Mouse (Mus musculus) left cerebral cortex, adult 18-20 months (tissue): ENCODE measurements at regions not wholly inside any gene's neighbourhood (a gene's known extent, or its start where the extent isn't known, plus 50 kb on each side); places are given as distances from the start of the nearest gene placed in this dataset.
A peak's percentile ranks its signal among the peaks of the same experiment; 100 is the strongest.
"Not testable (repeated sequence)": the region's sequence is repeated elsewhere in the genome, so short reads cannot be mapped to it uniquely, and the experiment has no call there.

Experiments used
- DNase-seq, 2 experiments: peaks; one replicate each; pipeline ENCODE4 v3.0.0; 2021 to 2022; ENCODE audit warnings: low spot score in 2 of 2, mixed read lengths in 1 of 2

GRCm38 (mm10) chr12:74825664-74826063, 351.5 kb downstream of the Kcnh5 start:
- no peak for DNase-seq

- DNase-seq: peak; percentile 38 to 60
Measured at GRCm38 (mm10) chr12:74824735-74825494, 352.2 kb downstream of the Kcnh5 start.

- not testable (repeated sequence) for DNase-seq
Measured at GRCm38 (mm10) chr12:74816181-74816580, 361.0 kb downstream of the Kcnh5 start.

GRCm38 (mm10) chr12:74808571-74808970, 368.6 kb downstream of the Kcnh5 start:
- DNase-seq: not testable (repeated sequence)

GRCm38 (mm10) chr12:74807926-74808325, 369.2 kb downstream of the Kcnh5 start:
- DNase-seq: not testable (repeated sequence)

GRCm38 (mm10) chr12:74803740-74804512, 373.2 kb downstream of the Kcnh5 start:
- DNase-seq: no peak

GRCm38 (mm10) chr12:74792036-74792435, 385.1 kb downstream of the Kcnh5 start:
- DNase-seq: peak; percentile 12 to 56

GRCm38 (mm10) chr12:74762284-74762683, 414.8 kb downstream of the Kcnh5 start:
- DNase-seq: no peak

GRCm38 (mm10) chr12:74745051-74745450, 428.9 kb upstream of the Gm11042 start:
- DNase-seq: peak; percentile 4 to 24

GRCm38 (mm10) chr12:74728866-74729265, 412.7 kb upstream of the Gm11042 start:
- no peak for DNase-seq

GRCm38 (mm10) chr12:74679149-74679548, 363.0 kb upstream of the Gm11042 start:
- DNase-seq: no peak

GRCm38 (mm10) chr12:74677835-74678234, 361.6 kb upstream of the Gm11042 start:
- DNase-seq: no peak

- no peak for DNase-seq
Measured at GRCm38 (mm10) chr12:74658406-74658805, 342.2 kb upstream of the Gm11042 start.

GRCm38 (mm10) chr12:74657036-74657648, 340.9 kb upstream of the Gm11042 start:
- DNase-seq: no peak

GRCm38 (mm10) chr12:74651256-74651655, 335.1 kb upstream of the Gm11042 start:
- no peak for DNase-seq

GRCm38 (mm10) chr12:74632827-74633226, 316.6 kb upstream of the Gm11042 start:
- no peak for DNase-seq

- DNase-seq: peak; percentile 3 to 25
Measured at GRCm38 (mm10) chr12:74595208-74595607, 279.0 kb upstream of the Gm11042 start.

GRCm38 (mm10) chr12:74554599-74554998, 238.4 kb upstream of the Gm11042 start:
- DNase-seq: no peak

GRCm38 (mm10) chr12:74544172-74544571, 228.0 kb upstream of the Gm11042 start:
- DNase-seq: no peak

- no peak for DNase-seq
Measured at GRCm38 (mm10) chr12:74534882-74535281, 218.7 kb upstream of the Gm11042 start.

GRCm38 (mm10) chr12:74528983-74529566, 212.9 kb upstream of the Gm11042 start:
- DNase-seq: no peak
